Mouse (Mus musculus): ENCODE measurements around the gene Szt2.

Szt2 gene

DNA sequence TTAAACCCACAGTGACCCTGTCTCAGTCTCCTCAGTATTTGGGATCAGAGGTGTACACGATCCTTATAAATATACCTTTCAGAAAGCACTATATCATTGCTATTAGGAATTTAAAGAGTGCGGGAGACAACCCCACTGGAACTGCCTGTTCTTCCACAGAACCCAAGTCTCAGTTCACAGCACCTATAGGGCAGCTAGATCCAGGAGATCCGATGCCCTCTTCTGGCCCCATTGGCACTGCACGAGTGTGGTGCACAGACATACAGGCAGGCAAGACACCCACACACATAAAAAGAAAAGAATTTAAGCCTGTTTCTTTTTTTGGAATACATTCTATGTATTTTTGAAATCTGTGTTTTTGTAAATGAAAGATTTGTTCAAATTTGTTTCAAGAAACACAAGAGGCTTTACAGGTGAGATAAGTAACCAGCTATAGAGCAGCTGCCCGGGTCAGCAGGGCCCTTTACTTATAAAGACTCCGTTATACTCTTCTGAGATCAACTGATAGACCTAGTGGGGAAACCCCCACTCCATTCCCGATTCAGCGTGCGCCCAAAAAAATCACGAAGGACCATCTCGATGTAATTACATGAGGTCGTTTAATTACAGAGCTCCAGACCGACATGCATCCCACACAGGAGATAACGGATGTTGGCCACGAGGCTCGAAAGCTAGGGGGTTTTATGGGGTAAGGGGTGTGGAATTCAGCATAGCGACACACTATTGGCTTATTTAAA is 50.7 kb downstream of the Szt2 start:
- CTCF ChIA-PET = no interaction called here

- CTCF ChIA-PET = no interaction called here
Measured at GRCm38 (mm10) chr4:118357504-118357903, 51.6 kb downstream of the Szt2 start.

- CTCF ChIA-PET = no interaction called here
Measured at GRCm38 (mm10) chr4:118356738-118357137, 52.3 kb downstream of the Szt2 start.

GRCm38 (mm10) chr4:118354289-118354688 is 54.8 kb downstream of the Szt2 start:
- CTCF ChIA-PET = no interaction called here

- CTCF ChIA-PET = no interaction called here
Measured at GRCm38 (mm10) chr4:118353689-118354088, 55.4 kb downstream of the Szt2 start.

GRCm38 (mm10) chr4:118351828-118352227 is 57.2 kb downstream of the Szt2 start:
- CTCF ChIA-PET = no interaction called here

DNA sequence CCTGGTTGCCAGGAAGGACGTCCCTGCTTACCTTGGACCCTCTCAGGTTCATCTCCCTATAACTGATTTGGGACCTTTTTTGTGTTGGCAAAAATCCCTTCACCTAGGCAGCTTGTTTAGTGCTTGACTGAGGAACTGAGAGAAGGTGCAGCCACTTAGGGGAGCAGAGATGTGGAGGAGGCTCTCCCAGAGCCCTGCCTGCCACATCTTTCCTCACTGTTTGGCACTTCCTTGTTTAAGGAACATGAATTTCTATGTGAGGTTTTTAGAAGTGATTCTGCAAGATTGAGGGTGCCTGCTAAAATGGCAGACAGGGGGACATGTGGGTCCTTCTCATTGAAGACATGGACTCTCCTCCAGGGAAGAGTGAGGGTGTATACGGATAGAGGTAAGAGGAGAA is 58.2 kb downstream of the Szt2 start:
- CTCF ChIA-PET = no interaction called here

DNA sequence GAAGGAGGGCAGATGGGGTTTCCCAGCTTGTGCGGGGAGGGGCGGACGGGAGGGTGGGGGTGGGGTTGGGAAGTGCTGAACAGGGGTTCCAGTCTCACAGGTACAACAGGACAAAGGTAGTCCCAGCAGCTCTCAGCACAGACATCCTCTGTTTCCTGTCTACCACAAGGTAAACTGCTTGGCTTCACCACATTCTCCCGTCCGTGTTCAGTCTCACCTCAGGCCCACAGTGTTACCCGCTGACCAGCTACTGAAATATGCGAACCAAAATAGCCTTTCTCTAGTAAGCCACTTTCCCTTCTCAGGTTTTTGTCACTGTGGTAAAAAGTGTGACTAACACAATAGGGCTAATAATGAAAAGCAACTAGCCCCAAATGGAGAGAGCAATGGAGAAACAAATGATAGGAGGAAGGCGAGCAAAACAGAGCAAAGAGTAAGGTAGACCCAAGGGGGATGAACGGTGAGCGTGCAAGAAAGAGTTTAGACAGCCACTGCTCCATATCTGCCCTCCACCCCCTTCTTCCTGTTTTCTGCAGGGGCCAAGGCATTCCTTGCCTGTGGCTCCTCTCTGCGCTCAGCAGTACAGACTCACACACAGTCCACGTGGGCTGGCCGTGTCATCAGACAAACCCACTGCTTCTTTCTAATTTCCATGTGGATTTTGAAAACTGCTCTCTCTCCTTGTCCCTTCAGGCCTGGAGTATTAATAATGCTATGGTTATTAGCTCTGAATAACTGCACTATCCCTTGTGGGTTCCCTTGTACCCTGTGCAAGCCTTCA is 61.4 kb downstream of the Szt2 start:
- CTCF ChIA-PET = no interaction called here

DNA sequence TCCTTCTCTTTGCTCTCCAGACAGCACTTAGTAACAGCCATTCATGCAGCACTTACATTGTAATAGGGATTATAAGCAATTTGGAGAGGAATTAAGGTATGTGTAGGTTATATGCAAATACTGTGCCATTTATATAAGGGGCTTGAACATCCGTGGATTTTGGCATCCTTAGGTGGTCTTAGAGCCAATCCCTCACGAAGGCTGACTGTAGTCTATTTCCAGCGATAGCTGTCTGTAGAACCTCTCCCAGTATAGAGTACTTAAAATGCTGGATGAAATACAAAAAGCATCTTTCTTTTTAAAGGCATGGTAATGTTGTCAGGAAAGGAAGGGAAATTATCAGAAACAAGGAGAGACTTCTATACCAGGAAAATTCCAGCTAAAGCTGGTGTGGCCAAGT is 67.6 kb downstream of the Szt2 start:
- CTCF ChIA-PET = no interaction called here

DNA sequence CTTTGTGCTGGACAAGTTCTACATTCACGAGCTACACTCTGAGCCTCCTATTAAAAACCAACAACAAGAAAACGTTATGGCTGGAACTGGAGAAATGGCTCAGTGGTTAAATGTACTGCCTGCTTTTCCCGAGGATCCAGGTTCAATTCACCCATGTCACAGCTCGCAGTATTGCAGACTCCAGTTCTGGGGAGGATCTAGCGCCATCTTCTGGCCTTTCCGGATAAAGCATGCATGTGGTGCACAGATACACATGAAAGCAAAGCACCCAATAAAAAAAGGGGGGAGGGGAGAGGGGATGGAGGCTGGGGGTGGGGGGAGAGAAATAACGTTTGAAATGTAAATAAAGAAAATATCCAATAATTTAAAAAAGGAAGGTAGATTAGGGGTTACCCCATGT is 72.4 kb downstream of the Szt2 start:
- CTCF ChIA-PET = no interaction called here

DNA sequence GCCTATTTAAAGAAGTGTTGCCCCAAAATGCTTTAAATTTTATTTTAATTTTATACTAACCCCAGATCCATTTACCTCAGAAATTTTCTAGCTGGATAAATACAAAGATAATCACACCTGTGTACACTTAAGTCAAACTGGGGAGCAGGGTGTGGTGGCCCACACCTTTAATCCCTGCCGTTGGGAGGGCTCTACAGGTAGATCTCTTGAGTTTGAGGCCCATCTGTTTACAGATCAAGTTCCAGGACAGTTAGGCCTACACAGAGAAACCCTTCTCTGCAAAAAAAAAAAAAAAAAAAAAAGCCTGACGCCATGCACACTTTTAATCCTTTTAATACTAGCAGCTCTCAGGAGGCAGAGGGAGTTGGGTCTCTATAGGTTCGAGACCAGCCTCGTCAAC is 73.1 kb downstream of the Szt2 start:
- CTCF ChIA-PET = no interaction called here

GRCm38 (mm10) chr4:118331777-118332176 is 77.3 kb downstream of the Szt2 start:
- CTCF ChIA-PET = interaction anchor here (0.6 kb wide), 1 partner anchor 471 kb away, joined by 4 read pairs; no protein-coding TSS in a partner anchor

DNA sequence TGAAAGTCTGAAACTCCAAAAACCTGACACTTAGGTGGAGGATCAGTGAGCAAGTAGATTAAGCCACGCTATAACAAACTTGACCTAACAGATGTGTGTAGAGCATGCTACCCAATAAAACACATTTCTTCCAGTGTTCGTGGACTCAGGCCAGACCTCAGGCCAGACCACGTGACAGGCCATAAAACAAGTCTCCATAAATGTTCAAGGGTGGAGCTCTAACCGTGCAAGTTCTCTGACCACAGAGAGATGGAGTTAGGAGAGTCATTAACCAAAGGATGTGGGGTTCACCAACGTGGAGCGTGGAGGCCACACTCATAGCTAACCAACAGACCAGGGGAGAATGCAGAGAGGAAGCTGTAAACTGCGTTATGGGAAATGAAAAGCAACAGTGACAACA is 82.6 kb downstream of the Szt2 start:
- CTCF ChIA-PET = no interaction called here

DNA sequence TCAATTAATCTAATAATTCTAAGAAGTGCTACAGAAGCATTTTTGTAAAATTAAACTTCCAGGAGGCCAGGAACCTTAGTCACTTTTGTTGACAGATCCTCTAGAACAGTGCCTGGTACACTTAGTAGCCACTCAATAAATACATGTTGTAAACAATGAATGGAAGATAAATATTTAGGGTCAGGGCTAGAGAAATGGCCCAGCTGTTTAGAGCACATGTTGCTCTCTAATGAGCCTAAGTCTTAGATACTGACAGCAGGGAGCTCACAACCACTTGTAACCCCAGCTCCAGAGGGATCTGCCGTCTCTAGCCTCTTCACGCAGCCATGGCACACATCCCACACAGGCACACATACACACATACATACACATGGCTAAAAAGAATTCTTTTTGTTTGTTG is 88.4 kb downstream of the Szt2 start:
- CTCF ChIA-PET = no interaction called here

- CTCF ChIA-PET = interaction anchor here (0.7 kb wide), 1 partner anchor 87 kb away, joined by 3 read pairs; no protein-coding TSS in a partner anchor
Measured at GRCm38 (mm10) chr4:118319706-118320344, 89.2 kb downstream of the Szt2 start.

- CTCF ChIA-PET = no interaction called here
Measured at GRCm38 (mm10) chr4:118316662-118317061, 92.4 kb downstream of the Szt2 start.

DNA sequence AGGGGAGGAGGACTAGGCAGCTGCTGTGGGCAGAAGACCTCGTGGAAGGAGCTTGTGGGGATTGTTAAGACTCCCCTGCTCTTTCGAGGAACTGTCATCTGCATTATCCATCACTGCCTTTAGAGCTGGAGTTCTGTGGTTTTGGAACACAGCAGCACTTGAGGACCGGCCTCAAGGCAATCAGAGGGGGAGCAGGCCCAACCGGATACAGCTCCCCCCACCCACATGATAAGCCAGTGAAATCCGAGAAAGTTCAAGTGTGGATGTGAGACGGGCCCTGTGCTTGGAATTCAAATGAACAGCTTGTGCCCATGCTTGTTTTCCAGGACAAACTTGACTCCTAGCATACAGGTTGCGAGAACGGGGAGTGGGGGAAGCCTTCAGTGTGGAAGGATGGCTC is 93.8 kb downstream of the Szt2 start:
- CTCF ChIA-PET = no interaction called here
